Mouse (Mus musculus) retina, adult 2 months (tissue): ENCODE measurements around the gene Rlf.

Experiments used
- DNase-seq: peaks from one replicate; pipeline ENCODE4 v3.0.0-alpha.2; 2012; ENCODE audit warnings: low read depth, low spot score

Gene Rlf

GRCm38 (mm10) chr4:121214793-121215304, at the start of gene Rlf:
Gene Rlf (minus strand): TSS chr4:121215084.
- DNase-seq: peak; percentile 94

- no peak for DNase-seq
Observed at GRCm38 (mm10) chr4:121241612-121242000, 26.7 kb upstream of the Rlf start.

DNA sequence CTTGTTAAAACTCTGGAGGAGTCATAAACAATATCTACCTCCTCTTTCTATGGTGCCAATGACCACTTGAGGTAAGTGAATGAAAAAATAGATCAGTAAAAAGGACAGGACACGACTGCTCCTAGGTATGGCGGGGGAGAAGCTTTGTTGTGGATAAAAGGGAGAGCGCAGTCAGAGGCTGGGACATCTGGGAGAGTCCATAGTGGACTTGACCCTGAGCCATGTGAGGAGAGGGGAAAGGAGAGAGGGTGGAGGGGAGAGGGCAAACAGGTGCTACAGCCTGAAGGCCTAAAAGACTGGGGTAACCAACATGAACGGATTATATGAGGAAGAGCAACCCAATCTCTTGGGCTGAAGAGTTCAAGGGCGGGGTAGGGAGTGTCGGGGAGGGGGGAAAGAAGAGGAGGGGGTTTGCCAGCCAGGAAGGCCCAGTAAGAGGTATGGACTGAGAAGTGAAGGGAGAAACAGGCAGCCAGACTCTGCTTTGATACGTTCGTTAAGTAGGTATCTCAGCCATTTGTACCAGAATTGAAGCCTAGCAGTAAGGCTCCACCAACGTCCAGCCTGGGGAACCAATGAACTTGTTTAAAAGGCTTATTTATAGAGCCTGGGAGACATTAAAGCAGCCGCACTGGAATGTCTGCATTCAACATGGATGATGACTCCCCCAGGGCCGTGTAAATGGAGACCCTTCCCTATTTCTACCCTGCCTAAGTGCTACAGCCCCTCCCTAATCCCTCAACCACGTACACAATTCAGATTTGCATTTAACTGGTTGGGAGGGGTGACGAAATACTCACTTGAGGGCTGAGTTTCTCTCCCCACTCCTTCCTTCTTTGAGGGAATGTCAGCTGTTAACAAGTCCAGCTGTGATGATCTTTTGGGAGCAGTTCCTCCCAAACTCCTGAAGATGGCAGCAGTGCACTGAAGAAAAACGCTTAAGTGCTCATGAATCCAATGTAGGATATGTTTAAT, 26.0 kb upstream of the Rlf start:
- DNase-seq: peak; percentile 33

DNA sequence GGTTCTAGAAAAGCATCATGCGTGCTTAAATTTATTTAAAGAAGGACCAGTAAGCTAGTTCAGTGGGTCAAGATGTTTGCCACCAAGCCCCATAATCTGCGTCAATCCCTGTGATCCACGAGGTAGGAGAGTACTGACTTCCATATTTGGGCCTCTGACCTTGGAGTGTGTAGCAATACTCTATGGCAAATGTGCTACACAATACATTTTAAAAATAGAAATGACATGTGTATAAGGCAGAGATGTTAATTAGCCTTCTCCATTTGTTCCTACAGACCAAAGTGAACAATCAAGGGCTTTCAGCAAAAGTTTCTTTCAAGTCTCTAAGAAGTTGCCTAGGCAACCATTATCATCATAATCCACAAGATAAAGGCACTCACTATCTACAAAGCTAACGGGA, 25.0 kb upstream of the Rlf start:
- no peak for DNase-seq

DNA sequence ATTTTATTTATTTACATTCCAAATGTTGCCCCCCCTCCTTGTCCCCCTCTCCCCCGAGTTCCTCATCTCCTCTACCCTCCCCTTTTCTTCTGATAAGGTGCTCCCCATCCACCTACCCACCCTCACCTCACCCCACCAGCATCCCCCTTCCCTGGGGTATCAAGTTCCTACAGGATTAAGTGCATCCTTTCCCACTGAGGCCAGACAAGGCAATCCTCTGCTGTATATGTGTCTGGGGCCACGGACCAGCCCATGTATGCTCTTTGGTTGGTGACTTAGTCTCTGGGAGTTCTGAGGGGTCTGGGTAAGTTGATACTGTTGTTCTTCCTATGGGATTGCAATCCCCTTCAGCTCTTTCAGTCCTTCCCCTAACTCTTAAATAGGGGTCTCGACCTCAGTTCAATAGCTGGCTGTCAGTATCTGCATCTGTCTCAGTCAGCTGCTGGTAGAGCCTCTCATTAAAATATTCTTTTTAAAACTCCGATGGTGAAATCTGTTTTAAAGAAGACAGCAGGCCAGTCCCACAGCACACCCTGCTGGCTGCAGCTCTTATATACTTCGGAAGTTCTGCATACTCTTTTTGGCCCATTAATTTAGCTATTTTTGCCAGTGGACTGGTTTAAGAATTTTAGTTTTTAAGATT, 17.0 kb upstream of the Rlf start:
- DNase-seq: no peak

DNA sequence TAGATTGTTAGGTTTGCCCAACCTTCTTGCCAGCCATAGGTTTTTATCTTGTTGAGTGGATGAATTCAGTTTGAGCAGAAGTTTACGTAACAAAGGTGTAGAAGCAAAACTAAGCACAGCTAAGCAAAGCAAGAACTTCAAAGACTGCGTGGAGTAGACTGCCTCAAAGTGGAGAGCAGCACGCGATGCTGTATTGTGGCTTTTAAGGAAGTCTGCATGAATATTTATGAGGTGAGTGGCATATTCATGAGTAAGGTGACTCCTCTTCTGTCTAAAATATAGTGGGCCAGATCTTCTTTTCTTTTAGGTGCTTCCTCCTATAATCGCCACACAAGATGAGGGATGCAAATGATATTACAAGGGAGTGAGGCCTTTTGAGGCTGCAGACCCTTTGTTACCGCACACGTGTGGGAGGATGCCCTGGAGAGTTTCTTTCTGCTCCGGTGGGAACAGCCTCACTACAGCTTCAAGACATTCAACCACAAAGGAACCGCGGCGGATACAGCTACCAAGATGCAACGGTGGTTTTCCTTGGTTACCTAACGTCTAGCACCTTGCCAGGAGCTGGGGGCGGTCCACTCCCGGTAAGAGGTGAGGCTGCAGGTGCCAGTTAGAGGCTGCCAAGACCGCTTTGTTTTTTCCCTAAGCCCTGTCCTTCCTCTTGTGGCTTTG, 16.2 kb upstream of the Rlf start:
- no peak for DNase-seq

- DNase-seq: no peak
Observed at GRCm38 (mm10) chr4:121227072-121227471, 12.2 kb upstream of the Rlf start.

DNA sequence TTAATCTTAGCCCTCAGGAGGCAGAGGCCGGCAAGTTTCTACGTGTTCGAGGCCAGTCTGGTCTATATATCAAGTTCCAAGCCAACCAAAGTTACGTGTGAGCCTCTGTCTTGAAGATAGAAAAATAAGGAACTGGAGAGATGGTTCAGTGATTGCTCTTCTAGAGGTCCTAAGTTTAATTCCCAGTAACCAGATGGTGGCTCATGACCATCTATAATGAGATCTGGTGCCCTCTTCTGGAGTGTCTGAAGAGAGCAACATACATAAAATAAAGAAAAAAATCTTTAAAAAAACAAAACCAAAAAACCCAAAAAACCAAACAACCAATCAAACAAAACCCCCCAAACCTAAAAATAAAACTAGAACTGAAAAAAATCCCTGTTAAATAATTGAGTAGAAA, 10.3 kb upstream of the Rlf start:
- DNase-seq: no peak

- no peak for DNase-seq
Observed at GRCm38 (mm10) chr4:121223136-121223535, 8.3 kb upstream of the Rlf start.

- no peak for DNase-seq
Observed at GRCm38 (mm10) chr4:121216216-121216615, 1.3 kb upstream of the Rlf start.

GRCm38 (mm10) chr4:121215489-121215888, 605 bp upstream of the Rlf start:
- no peak for DNase-seq

DNA sequence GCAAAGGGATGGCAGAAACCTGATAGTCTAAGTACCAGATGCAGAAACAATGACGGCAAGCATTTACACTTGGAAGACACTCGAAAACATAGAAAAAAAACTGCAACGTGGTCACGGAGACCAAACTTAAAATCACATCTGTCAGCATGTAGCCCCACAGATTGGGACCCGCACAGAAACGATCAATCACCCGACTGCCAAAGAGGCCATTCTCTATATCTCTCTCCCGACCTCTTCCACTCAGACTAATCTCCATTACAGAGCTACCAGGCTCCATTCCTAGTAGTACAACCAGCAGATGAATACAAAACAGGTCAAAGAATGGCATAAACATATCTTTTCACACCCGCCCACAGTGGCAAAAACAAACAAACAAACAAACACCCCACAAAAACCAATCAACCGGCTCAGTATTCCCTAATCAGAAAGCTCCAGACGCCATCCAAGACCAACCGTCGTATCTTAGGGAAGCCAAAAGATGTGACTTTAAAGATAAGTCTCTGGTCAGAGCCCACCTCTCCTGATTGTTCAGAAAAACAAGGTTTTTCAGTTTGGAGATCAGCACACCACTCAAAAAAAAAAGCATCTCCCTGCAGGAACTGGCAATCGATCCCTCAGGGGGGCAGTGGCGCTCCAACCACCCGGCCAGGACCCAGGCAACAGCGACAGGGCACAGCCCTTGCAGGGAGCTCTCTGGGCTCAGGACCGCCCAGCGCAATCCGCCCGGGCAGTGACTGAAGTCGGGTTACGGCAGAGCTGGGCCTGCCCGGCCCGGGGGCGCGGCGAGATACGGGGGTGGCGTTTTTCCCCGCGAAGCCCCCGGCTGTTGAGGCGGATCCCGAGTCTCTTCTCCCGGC, 720 bp downstream of the Rlf start:
- DNase-seq: no peak

- DNase-seq: no peak
Observed at GRCm38 (mm10) chr4:121208911-121209310, 6.0 kb downstream of the Rlf start.

DNA sequence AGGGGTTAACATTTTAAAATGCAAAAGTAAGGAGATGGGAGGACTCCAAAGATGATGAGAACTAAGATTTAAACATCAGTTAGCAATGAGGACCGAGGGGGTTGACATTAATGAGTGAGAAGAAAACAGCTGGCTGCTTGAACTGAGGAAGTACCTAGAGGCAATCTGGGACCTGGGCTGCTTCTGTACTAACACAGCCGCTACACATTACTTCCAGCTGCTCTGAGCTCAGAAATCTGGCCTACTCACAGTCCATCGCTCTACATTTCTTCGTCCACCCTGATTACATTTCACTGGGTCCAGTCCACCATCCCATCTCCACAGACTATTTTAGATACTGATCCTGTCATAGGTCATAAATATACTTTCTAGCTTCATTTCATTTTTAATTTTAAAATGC, 17.0 kb downstream of the Rlf start:
- no peak for DNase-seq

DNA sequence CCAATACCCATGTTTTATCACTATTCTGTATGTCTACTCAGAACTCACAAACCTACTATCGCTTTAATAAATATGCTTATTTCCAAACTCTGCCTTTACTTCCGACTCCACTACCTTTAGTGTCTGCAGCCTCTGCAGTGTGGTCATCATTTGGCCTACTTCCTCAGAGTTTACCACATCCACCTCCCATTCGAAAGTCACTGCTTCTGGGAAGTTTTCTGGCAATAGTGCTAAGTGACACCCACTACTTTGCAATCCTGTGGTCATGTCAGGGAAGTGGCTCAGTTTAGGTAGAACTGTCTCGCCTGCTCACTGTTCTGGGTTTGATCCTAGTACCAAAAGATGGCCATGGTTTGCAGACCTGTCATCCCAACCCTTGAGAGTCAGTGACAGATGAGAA, 17.9 kb downstream of the Rlf start:
- DNase-seq: no peak

DNA sequence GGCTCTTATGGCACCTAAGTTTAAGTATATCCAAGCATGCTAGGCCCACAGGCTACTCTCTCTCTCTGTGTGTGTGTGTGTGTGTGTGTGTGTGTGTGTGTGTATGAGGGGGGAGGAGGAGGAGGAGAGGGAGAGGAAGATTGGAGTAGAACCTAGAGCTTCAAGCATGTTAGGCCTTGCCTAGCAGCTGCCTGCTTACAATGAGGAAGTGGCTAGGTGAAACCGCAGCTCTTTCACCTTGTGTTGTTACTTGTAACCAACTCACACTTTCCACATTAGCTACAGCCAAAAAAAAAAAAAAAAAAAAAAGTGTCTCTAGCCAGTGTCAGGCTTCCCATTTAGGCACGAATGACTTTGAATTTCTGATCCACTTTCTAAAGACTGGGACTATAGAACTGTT, 18.7 kb downstream of the Rlf start:
- no peak for DNase-seq

GRCm38 (mm10) chr4:121194736-121195135, 20.1 kb downstream of the Rlf start:
- no peak for DNase-seq

DNA sequence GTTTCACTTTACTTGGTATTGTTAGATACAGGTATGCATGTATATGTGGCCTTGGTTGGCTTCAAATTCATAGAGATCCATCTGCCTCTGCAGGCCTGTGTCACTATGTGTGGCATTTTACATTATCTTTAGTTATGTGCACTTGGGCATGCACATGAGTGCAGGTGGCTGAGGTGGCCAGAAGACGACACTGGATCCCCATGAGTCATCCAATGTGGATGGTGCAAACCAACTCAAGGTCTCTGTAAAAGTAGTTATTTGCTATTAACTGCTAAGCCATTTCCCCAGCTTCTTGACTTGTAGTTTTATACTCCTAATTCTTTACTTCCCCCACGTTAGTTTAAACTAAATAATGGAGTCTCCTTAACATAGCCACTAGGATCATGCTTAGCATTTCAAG, 22.6 kb downstream of the Rlf start:
- DNase-seq: no peak

DNA sequence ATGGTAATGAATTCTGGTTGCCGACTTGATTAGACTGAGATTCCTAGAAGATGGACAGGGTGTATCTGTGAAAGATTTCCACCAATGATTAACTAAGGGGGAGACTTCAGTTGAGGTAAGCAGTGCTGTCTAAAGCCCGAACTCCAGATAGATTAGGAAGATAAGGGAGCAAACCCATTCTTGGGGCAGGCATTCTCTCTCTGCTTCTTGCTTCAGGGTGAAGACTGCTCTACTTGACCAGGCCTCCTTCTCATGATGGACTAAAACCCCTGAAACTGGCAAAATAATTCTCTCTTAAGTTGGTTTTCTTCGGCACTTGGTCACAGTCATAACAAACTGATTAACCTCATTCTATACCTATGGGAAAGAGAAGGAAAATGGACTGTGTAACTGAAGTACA, 25.5 kb downstream of the Rlf start:
- DNase-seq: no peak

GRCm38 (mm10) chr4:121179669-121180068, 35.2 kb downstream of the Rlf start:
- DNase-seq: no peak

GRCm38 (mm10) chr4:121167656-121168055, 47.2 kb downstream of the Rlf start:
- no peak for DNase-seq
